Mouse (Mus musculus): ENCODE data around the gene Rab2b.

- no peak for TF ChIP-seq KAT2A (conservative IDR thresholded peaks at IDR 0.05; ENCODE audit: low read depth, low read length)
- TF ChIP-seq UBTF (IDR thresholded peaks at IDR 0.05; ENCODE audit: borderline replicate concordance, insufficient read depth, low read depth, low read length) = no peak
- no peak for TF ChIP-seq GATA1 (IDR thresholded peaks at IDR 0.05; ENCODE audit: low read depth, low read length)
- no peak for TF ChIP-seq EP300 (IDR thresholded peaks at IDR 0.05; ENCODE audit: low read depth in 1 of 2, low read length in 2 of 2)
- no peak for TF ChIP-seq POLR2A (IDR thresholded peaks at IDR 0.05; ENCODE audit: control insufficient read depth in 1 of 2, insufficient read depth in 1 of 2, low read depth in 1 of 2, low read length in 2 of 2, poor library complexity in 1 of 2)
- no peak for TF ChIP-seq CTCF (IDR thresholded peaks at IDR 0.05 in 2 of 3, conservative IDR thresholded peaks at IDR 0.05 in 1 of 3; ENCODE audit: control insufficient read depth in 1 of 3, insufficient read depth in 1 of 3, low read depth in 2 of 3, low read length in 3 of 3, poor library complexity in 1 of 3, severe bottlenecking in 1 of 3)
- no peak for TF ChIP-seq BHLHE40 (IDR thresholded peaks at IDR 0.05; ENCODE audit: borderline replicate concordance, low read depth, low read length)
- no peak for TF ChIP-seq ETS1 (IDR thresholded peaks at IDR 0.05; ENCODE audit: low read depth, low read length)
Observed at GRCm38 (mm10) chr14:52327910-52328812, 48.8 kb upstream of the Rab2b start, which contains the start of gene Sall2.
